Mouse (Mus musculus) neural tube, embryonic 12.5 days (tissue): Measurements from ENCODE around the gene Ceacam1. TPM values are rescaled to one million over a fixed set of nuclear protein-coding genes. Genes with fewer than 3 reads are reported as not detected.
A peak's percentile ranks its signal among the peaks of the same experiment; 100 is the strongest.
"Not testable (repeated sequence)": the region's sequence is repeated elsewhere in the genome, so short reads cannot be mapped to it uniquely, and the experiment has no call there.

Experiments used
- ATAC-seq: fragments of 200-750 bp; cut with Nextera tagmentation; 2 replicates; pipeline ENCODE4 v1.8.0; 2017; ENCODE audit warnings: low read depth, mild to moderate bottlenecking, moderate TSS enrichment, moderate library complexity; ENCODE audit not compliant: low FRiP score
- H3K27ac ChIP-seq: fragments of 300-500 bp; sonication (generic); 2 replicates; pipeline ENCODE4 v1.5.1; 2016
- H3K27me3 ChIP-seq: fragments of 300-500 bp; sonication (generic); replicated peaks from 2 replicates; pipeline ENCODE4 v1.6.1; 2016; ENCODE audit warnings: mild to moderate bottlenecking
- H3K36me3 ChIP-seq: fragments of 300-500 bp; sonication (generic); 2 replicates; pipeline ENCODE4 v1.6.1; 2016; ENCODE audit warnings: mild to moderate bottlenecking
- H3K4me1 ChIP-seq: fragments of 300-500 bp; sonication (generic); 2 replicates; pipeline ENCODE4 v1.6.1; 2016
- H3K4me2 ChIP-seq: fragments of 300-500 bp; sonication (generic); replicated peaks from 2 replicates; pipeline ENCODE4 v1.6.1; 2016; ENCODE audit warnings: mild to moderate bottlenecking
- H3K4me3 ChIP-seq: fragments of 300-500 bp; sonication (generic); 2 replicates; pipeline ENCODE4 v1.5.1; 2016
- H3K9ac ChIP-seq: fragments of 300-500 bp; sonication (generic); 2 replicates; pipeline ENCODE4 v1.6.1; 2016; ENCODE audit warnings: mild to moderate bottlenecking
- H3K9me3 ChIP-seq: fragments of 300-500 bp; sonication (generic); 2 replicates; pipeline ENCODE4 v1.6.1; 2016; ENCODE audit warnings: mild to moderate bottlenecking
- WGBS: fragments of 180-500 bp; shearing (Covaris S2); methylation state at CpG from one replicate; pipeline ENCODE4 v1.1.7; 2016; 5-methylcytosine and 5-hydroxymethylcytosine counted together
- polyA plus RNA-seq: library from polyadenylated mRNA; unstranded; fragments of >200 nt; fragmentation: Nextera tagmentation; extraction: Ambion mirVana; gene quantifications from 2 replicates; pipeline ENCODE4 v1.2.1, GENCODE M21; 2016

The Ceacam1 gene
- polyA plus RNA-seq, 1 experiment from 2014 or later = 1.3 TPM

DNA sequence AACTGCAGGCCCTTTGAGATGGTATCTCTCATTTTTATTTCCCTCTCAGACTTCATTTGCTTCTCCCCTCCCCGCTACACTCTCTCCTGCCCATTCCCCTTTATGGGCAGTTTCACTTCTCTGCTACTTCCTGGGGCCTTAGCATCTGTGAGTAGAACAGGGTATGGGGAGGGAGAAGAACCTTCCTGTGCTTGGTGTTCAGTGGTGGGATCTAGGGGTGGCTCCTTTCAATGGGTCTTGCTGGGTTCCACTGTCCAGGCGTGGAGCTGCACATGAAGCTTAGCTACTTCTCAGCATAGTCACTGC, 41.9 kb downstream of the Ceacam1 start:
- Histone ChIP-seq H3K9me3 (no peaks in the 10 kb centered on the region), H3K4me1 (peaks cover 9% of the 10 kb centered on the region), H3K4me3 (no peak overlapping the region), H3K9ac (no peak overlapping the region), H3K27ac (no peak overlapping the region), H3K27me3 (no peaks in the 10 kb centered on the region), H3K4me2 (no peak overlapping the region), H3K36me3 (no peaks in the 10 kb centered on the region)
- 85% methylated on average over 2 of the region's 2 CpGs for WGBS
- no peak for ATAC-seq

GRCm38 (mm10) chr7:25434654-25435545, 42.5 kb downstream of the Ceacam1 start:
- no peak overlapping the region for H3K9ac ChIP-seq
- 87% methylated on average over 10 of the region's 10 CpGs for WGBS

DNA sequence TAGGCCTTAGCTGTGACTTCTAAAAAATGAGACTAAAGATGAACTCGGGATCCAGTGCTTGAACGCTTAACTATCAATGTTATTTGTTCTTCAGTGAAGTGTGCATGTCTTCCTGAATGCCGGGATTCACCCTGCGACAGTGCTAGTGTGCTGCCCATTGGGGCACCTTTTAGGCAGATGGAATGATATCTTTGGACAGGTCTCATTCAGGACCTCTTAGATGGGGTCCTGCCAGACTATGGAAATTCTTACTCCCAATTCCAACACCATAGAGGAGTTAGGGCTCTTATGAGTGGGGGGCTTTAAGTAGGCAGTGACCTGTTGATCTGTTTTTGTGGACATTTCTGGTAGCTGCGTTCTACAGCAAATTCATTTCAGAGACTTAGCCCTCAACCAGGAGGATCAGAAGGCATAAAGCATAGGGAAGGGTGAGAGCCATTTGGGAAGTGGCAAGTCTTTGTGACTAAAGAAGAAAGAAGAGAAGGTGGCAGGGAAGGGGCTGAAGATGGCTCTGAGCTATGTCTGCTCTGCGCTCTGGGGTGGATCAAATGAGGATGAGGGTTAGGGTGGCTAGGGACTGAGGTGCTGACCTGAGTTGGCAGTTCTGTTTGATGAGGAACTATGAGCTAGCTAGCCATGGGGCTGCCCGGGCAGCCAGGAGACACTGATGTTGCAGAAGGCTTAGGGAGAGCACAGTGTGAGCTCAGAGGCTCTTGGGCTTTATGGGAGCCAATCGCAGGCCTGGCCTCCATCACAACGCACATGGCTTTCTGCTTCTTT, 43.4 kb downstream of the Ceacam1 start:
- no peaks in the 10 kb centered on the region for H3K9me3 ChIP-seq
- H3K4me2 ChIP-seq = no peak overlapping the region
- no peak overlapping the region for H3K27ac ChIP-seq
- no peak overlapping the region for H3K4me3 ChIP-seq
- ATAC-seq = no peak
- no peaks in the 10 kb centered on the region for H3K36me3 ChIP-seq
- peaks cover 9% of the 10 kb centered on the region for H3K4me1 ChIP-seq
- no peak overlapping the region for H3K9ac ChIP-seq
- WGBS = 88% methylated on average over 9 of the region's 9 CpGs
- no peaks in the 10 kb centered on the region for H3K27me3 ChIP-seq

More at GRCm38 (mm10) chr7:25434654-25435545, 42.5 kb downstream of the Ceacam1 start:
- Histone ChIP-seq H3K27ac (no peak overlapping the region), H3K4me3 (no peak overlapping the region), H3K27me3 (no peaks in the 10 kb centered on the region), H3K36me3 (no peaks in the 10 kb centered on the region), H3K9me3 (no peaks in the 10 kb centered on the region), H3K4me1 (peaks cover 9% of the 10 kb centered on the region), H3K4me2 (no peak overlapping the region)
- ATAC-seq = no peak

- no peak overlapping the region for H3K27ac ChIP-seq
- no peaks in the 10 kb centered on the region for H3K27me3 ChIP-seq
- H3K9me3 ChIP-seq = no peaks in the 10 kb centered on the region
- H3K36me3 ChIP-seq = no peaks in the 10 kb centered on the region
- no peak overlapping the region for H3K9ac ChIP-seq
- H3K4me1 ChIP-seq = peaks cover 9% of the 10 kb centered on the region
- 8% methylated on average over 5 of the region's 5 CpGs for WGBS
- no peak overlapping the region for H3K4me3 ChIP-seq
- no peak overlapping the region for H3K4me2 ChIP-seq
- ATAC-seq = no peak
Measured at GRCm38 (mm10) chr7:25433007-25433541, 44.3 kb downstream of the Ceacam1 start.

DNA sequence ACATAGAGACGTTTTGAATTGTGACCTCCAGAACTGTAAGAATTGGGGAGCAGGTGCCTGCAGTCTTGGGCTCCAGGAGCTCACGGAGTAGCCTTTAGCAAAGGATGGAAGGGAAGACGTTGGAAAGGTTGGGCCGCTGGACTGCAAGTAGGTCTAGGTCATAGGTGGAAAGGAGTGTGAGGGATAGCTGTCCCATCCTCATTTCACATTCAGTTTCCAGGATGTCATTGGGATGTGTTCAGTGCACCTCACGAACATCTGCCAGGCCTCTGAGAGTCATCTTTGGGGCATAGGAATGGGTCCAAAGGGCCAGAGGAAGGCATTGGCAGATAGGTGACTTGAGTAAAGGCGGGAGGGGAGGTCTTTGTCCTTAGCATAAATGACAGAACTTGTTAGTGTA, 45.0 kb downstream of the Ceacam1 start:
- Histone ChIP-seq H3K36me3 (no peaks in the 10 kb centered on the region), H3K4me1 (peaks cover 9% of the 10 kb centered on the region), H3K27me3 (no peaks in the 10 kb centered on the region), H3K4me2 (no peak overlapping the region), H3K27ac (no peak overlapping the region), H3K9ac (no peak overlapping the region), H3K9me3 (no peaks in the 10 kb centered on the region), H3K4me3 (no peak overlapping the region)
- ATAC-seq = no peak
- 91% methylated on average over 6 of the region's 6 CpGs for WGBS

- no peaks in the 10 kb centered on the region for H3K9me3 ChIP-seq
- H3K27ac ChIP-seq = no peak overlapping the region
- peaks cover 9% of the 10 kb centered on the region for H3K4me1 ChIP-seq
- ATAC-seq = no peak
- 86% methylated on average over 4 of the region's 4 CpGs for WGBS
- H3K4me2 ChIP-seq = no peak overlapping the region
- H3K36me3 ChIP-seq = no peaks in the 10 kb centered on the region
- no peak overlapping the region for H3K9ac ChIP-seq
- no peak overlapping the region for H3K4me3 ChIP-seq
- H3K27me3 ChIP-seq = no peaks in the 10 kb centered on the region
Measured at GRCm38 (mm10) chr7:25429886-25430784, 47.3 kb downstream of the Ceacam1 start.

DNA sequence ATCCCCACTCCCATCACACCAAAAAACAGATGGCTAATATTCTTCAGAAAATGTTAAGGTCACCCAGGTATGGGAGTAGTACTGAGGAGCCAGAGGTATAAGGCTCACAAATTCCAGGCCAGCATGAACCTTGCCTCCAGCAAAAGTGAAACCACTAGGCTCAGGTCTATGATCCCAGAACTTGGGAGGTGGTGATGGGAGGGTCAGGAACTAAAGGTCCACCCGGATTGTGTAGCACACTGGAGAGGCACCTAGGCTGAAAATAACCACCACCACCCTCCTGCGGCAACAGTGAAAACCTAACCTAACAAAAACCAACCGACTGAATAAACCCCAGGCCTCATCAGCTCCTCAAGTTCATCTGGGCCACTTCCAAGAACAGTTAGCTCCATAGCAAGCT, 49.1 kb downstream of the Ceacam1 start:
- H3K27me3 ChIP-seq = no peaks in the 10 kb centered on the region
- no peak for ATAC-seq
- WGBS = 93% methylated on average over 3 of the region's 3 CpGs
- no peak overlapping the region for H3K4me3 ChIP-seq
- H3K4me1 ChIP-seq = peaks cover 6% of the 10 kb centered on the region
- H3K9ac ChIP-seq = no peak overlapping the region
- H3K36me3 ChIP-seq = no peaks in the 10 kb centered on the region
- H3K27ac ChIP-seq = no peak overlapping the region
- no peak overlapping the region for H3K4me2 ChIP-seq
- no peaks in the 10 kb centered on the region for H3K9me3 ChIP-seq

DNA sequence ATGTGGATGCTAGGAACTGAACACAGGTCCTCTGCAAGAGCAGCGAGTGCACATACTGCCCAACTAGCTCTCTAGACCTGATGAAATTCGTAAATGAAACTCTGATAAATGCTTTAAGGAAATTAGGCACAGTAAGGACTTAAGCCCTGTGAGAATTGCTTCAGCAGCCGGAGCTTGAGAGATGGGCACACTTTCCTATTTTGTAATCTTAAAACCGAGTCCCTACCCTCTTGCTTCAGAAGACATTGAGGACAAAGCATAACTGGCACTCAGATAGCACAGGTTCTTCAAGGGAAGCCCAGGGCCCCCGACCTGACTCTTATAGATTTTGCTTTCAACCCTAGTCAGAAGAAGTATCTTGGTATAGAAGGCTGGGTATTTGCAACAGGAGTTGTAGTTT, 50.3 kb downstream of the Ceacam1 start:
- no peak overlapping the region for H3K9ac ChIP-seq
- H3K9me3 ChIP-seq = no peaks in the 10 kb centered on the region
- no peak overlapping the region for H3K4me2 ChIP-seq
- no peaks in the 10 kb centered on the region for H3K4me1 ChIP-seq
- 0 out of 2 replicates have a peak, but pooled peaks cover 5% of the 10 kb centered on the region for H3K27me3 ChIP-seq
- 85% methylated on average over 5 of the region's 5 CpGs for WGBS
- no peak for ATAC-seq
- H3K27ac ChIP-seq = no peak overlapping the region
- no peaks in the 10 kb centered on the region for H3K36me3 ChIP-seq
- H3K4me3 ChIP-seq = no peak overlapping the region

DNA sequence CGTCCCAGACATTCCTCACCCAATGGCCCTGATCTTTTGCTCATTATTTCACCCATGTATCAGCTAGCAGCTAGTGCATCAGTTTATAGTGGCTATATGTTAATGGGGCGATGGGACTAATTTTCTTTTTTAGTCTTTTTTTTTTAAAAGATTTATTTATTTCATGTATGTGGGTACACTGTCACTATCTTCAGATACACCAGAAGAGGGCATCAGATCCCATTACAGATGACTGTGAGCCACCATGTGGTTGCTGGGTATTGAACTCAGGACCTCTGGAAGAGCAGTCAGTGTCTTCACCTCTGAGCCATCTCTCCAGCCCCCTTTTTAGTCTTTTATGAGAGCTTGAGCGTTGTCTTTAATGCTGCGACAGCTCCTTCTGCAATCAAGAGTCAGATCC, 51.0 kb downstream of the Ceacam1 start:
- 84% methylated on average over 4 of the region's 4 CpGs for WGBS

GRCm38 (mm10) chr7:25424429-25424828, 53.0 kb downstream of the Ceacam1 start:
- H3K9me3 ChIP-seq = no peaks in the 10 kb centered on the region
- no peak overlapping the region for H3K4me3 ChIP-seq
- no peak overlapping the region for H3K9ac ChIP-seq
- no peaks in the 10 kb centered on the region for H3K36me3 ChIP-seq
- WGBS = 44% methylated on average over 4 of the region's 4 CpGs
- 0 out of 2 replicates have a peak, but pooled peaks have one; percentile 50 for ATAC-seq
- H3K27ac ChIP-seq = no peak overlapping the region
- H3K4me2 ChIP-seq = no peak overlapping the region
- 0 out of 2 replicates have a peak, but pooled peaks cover 7% of the 10 kb centered on the region for H3K27me3 ChIP-seq
- no peaks in the 10 kb centered on the region for H3K4me1 ChIP-seq

More for the DNA sequence above, 51.0 kb downstream of the Ceacam1 start:
- not testable (repeated sequence) for H3K36me3 ChIP-seq, H3K4me1 ChIP-seq, H3K9me3 ChIP-seq, H3K4me3 ChIP-seq, H3K27me3 ChIP-seq, H3K4me2 ChIP-seq, H3K9ac ChIP-seq, ATAC-seq, H3K27ac ChIP-seq

DNA sequence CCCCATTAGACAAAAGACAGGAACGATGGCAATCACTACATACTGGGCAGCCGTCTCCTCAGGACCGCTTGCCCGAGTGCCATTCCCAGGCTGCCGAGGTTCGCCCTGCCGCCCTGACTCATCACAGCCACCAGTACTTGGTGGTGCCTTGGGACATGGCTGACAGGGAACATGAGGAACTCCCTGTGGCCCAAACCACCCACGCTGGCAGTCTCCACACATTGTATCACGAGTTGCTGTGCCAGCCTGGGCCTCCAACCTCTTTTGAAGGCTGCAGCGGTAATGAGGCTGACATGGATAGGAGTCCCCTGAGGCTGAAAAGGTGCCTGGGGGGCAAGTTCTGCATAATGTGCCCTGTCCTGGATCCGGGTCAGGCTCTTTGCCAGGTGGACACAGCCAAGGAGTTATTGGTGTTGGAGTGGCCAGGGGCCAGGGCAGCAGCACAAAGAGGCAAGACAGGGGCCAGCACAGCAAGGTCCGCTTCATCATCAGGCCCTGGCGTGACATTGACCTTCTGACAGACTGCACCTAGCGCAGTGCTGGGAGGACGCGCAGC, 55.0 kb downstream of the Ceacam1 start:
- no peaks in the 10 kb centered on the region for H3K4me1 ChIP-seq
- 0 out of 2 replicates have a peak, but pooled peaks cover 7% of the 10 kb centered on the region for H3K27me3 ChIP-seq
- WGBS = 76% methylated on average over 16 of the region's 16 CpGs
- H3K4me3 ChIP-seq = no peak overlapping the region
- H3K27ac ChIP-seq = no peak overlapping the region
- no peaks in the 10 kb centered on the region for H3K9me3 ChIP-seq
- no peaks in the 10 kb centered on the region for H3K36me3 ChIP-seq
- ATAC-seq = no peak
- H3K4me2 ChIP-seq = no peak overlapping the region
- no peak overlapping the region for H3K9ac ChIP-seq
